Mouse (Mus musculus) layer of hippocampus, adult 8-10 months (tissue): ENCODE measurements at regions not wholly inside any gene's neighbourhood (a gene's known extent, or its start where the extent isn't known, plus 50 kb on each side); places are given as distances from the start of the nearest gene placed in this dataset.

Experiments used
- DNase-seq, 2 experiments: peaks; one replicate each; pipeline ENCODE4 v3.0.0; 2022; ENCODE audit warnings: low spot score in 2 of 2

DNA sequence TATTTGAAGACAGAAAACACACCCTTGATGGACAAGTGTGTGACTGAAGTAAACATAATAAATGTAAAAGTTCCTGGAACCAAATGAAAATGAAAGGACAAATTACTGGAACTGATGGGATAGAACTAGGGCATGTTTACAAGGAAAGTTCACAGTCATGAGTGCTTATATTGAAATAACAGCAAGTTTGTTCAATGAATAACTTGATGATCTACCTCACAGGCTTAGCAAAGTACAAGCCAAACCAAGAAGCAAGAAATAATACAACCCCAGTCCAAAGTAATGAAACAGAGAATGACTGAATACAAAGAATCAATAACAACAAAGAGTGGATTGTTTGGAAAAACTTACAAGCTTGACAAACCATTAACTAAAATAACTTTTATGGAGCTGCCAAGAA lies 56.2 kb downstream of the Gm379 start:
- no peak for DNase-seq

DNA sequence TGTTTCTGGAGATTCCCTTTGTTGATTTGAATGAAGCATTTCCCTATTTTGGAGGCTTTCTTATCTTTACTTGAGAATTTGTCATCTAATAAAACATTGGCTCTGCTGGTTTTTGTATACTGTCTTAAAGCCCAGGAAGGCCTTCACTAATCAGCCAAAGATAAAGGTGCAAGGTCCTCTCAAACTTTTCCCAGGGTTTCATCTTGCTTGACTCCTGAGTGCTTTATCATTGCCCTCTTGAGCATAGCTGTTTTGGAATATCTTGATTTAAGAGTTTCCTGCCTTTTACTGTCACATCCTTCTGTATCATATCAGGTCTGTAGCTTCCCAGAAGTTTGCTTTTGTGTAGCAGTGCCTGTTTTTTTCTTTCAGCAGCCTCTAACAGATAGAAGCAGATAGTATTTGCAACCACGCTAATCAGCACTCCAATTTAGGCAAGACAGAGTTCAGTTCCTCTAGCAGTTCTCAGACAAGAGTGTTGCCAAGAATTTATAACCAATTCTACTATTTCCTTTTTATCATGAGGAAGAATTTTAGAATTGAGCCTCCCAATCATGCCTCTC lies 64.7 kb downstream of the Gm379 start:
- no peak for DNase-seq

- DNase-seq = no peak
Measured at GRCm38 (mm10) chrX:108561977-108562376, 102.7 kb downstream of the Gm379 start.

GRCm38 (mm10) chrX:108543149-108543548 lies 121.5 kb downstream of the Gm379 start:
- DNase-seq = no peak

DNA sequence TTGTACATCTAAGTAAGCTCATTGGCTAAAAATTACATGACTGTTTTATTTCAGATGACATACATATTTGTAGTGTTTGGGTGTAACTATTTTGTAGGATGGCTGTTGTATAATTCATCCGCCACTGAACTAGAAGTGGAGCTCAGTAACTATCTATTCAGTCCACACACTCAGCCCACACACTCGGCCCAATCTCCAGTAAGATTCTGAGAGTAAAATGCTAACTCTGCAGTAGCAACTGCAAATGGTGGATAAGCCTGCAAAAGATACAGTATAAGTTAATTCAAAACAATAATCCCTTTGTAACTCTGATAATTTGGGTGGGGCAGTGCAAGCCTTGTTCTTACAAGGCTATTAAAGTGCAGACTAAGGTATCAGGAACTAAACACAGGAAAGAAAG lies 123.3 kb downstream of the Gm379 start:
- no peak for DNase-seq

DNA sequence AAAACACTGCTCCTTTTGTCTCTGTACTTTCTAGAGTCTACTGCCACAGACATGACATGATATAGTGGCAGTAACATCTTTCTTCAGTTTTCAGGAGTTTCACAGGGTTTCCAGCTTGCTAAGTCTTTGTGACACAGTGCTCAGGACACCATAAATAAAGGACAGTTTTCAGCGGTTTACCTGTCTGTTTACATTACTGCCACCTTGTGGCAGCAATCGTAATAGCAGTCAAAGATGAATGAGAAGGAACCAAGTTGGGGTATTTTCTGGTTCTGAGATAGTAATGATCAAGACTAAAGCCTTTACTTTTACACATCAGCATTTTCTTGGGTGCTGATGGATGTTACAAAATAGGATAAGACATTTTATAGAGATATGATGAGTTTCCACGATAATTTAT lies 127.7 kb downstream of the Gm379 start:
- DNase-seq = peak; percentile 3 to 19
